Mouse (Mus musculus): ENCODE results near the gene Spats2l. TPM values are rescaled to one million over a fixed set of nuclear protein-coding genes. Genes with fewer than 3 reads are reported as not detected.

Gene Spats2l
- total and polyA plus RNA-seq, 3 experiments = 0.09 to 0.77 (median 0.34) TPM

GRCm38 (mm10) chr1:57776671-57777281 lies 2.8 kb downstream of the Spats2l start:
- Histone ChIP-seq H3K4me1 (ENCODE audit: control insufficient read depth in 1 of 2, insufficient read depth in 2 of 2) (no peaks in the 10 kb centered on the region), H3K9me3 (replicated peaks; ENCODE audit: low read length) (peaks cover 14% of the 10 kb centered on the region), H3K4me2 (ENCODE audit: insufficient read depth, low read depth, poor library complexity, severe bottlenecking) (no peak overlapping the region), H3K27ac (ENCODE audit: insufficient read depth, low read depth) (no peak overlapping the region), H3K9ac (ENCODE audit: insufficient read depth, low read depth) (no peak overlapping the region), H3K27me3 (replicated peaks) (no peaks in the 10 kb centered on the region), H3K4me3 (replicated peaks in 1 of 3; ENCODE audit: low read depth in 2 of 3, low read length in 2 of 3, poor library complexity in 1 of 3) (no peak overlapping the region), H3K79me2 (replicated peaks; ENCODE audit: control insufficient read depth, extremely low read depth, insufficient read depth, poor library complexity, severe bottlenecking) (no peaks in the 10 kb centered on the region), H3K36me3 (replicated peaks in 1 of 2; ENCODE audit: control insufficient read depth in 1 of 2, insufficient read depth in 1 of 2, low read length in 1 of 2) (no peaks in the 10 kb centered on the region)
- no peak for DNase-seq (ENCODE audit: extremely low read depth)
- dilution Hi-C loops (cut with MboI; ENCODE audit: extremely low pct_ligation_motif_present, extremely low pct_unique_long_range_greater_than_20kb, low sequenced_read_pairs) = no loop called here
- in situ Hi-C loops (cut with MboI; ENCODE audit: low pct_ligation_motif_present, low pct_unique_long_range_greater_than_20kb, low sequenced_read_pairs) = no loop called here
- no peak for TF ChIP-seq MEF2A (IDR thresholded peaks at IDR 0.05; ENCODE audit: borderline replicate concordance, low read depth, low read length)
- peak; percentile 75 for TF ChIP-seq ZNF384 (IDR thresholded peaks at IDR 0.05; ENCODE audit: low read depth, low read length)

GRCm38 (mm10) chr1:57784300-57784699 lies 10.3 kb downstream of the Spats2l start:
- no peak overlapping the region for H3K4me2 ChIP-seq (ENCODE audit: insufficient read depth, low read depth, poor library complexity, severe bottlenecking)
- no peak overlapping the region for H3K9ac ChIP-seq (ENCODE audit: insufficient read depth, low read depth)
- H3K36me3 ChIP-seq (replicated peaks in 1 of 2; ENCODE audit: control insufficient read depth in 1 of 2, insufficient read depth in 1 of 2, low read length in 1 of 2) = no peaks in the 10 kb centered on the region
- no peak overlapping the region for H3K27ac ChIP-seq (ENCODE audit: insufficient read depth, low read depth)
- H3K9me3 ChIP-seq (replicated peaks; ENCODE audit: low read length) = no peaks in the 10 kb centered on the region
- TF ChIP-seq MXI1 (IDR thresholded peaks at IDR 0.05; ENCODE audit: low read depth, low read length) (no peak), GABPA (IDR thresholded peaks at IDR 0.05; ENCODE audit: insufficient replicate concordance, low read depth, low read length) (no peak), TCF12 (IDR thresholded peaks at IDR 0.05; ENCODE audit: low read depth, low read length) (no peak), NRF1 (IDR thresholded peaks at IDR 0.05; ENCODE audit: low read depth, low read length) (no peak)
- in situ Hi-C loops (cut with MboI; ENCODE audit: low pct_ligation_motif_present, low pct_unique_long_range_greater_than_20kb, low sequenced_read_pairs) = no loop called here
- no peaks in the 10 kb centered on the region for H3K27me3 ChIP-seq (replicated peaks)
- H3K4me3 ChIP-seq (replicated peaks in 1 of 3; ENCODE audit: low read depth in 2 of 3, low read length in 2 of 3, poor library complexity in 1 of 3) = no peak overlapping the region
- no peak for DNase-seq (ENCODE audit: extremely low read depth)
- dilution Hi-C loops (cut with MboI; ENCODE audit: extremely low pct_ligation_motif_present, extremely low pct_unique_long_range_greater_than_20kb, low sequenced_read_pairs) = no loop called here
- H3K4me1 ChIP-seq (ENCODE audit: control insufficient read depth in 1 of 2, insufficient read depth in 2 of 2) = no peaks in the 10 kb centered on the region
- H3K79me2 ChIP-seq (replicated peaks; ENCODE audit: control insufficient read depth, extremely low read depth, insufficient read depth, poor library complexity, severe bottlenecking) = no peaks in the 10 kb centered on the region

GRCm38 (mm10) chr1:57789831-57790230 lies 15.9 kb downstream of the Spats2l start:
- Histone ChIP-seq H3K36me3 (replicated peaks in 1 of 2; ENCODE audit: control insufficient read depth in 1 of 2, insufficient read depth in 1 of 2, low read length in 1 of 2) (no peaks in the 10 kb centered on the region), H3K79me2 (replicated peaks; ENCODE audit: control insufficient read depth, extremely low read depth, insufficient read depth, poor library complexity, severe bottlenecking) (no peaks in the 10 kb centered on the region), H3K4me1 (ENCODE audit: control insufficient read depth in 1 of 2, insufficient read depth in 2 of 2) (no peaks in the 10 kb centered on the region), H3K9ac (ENCODE audit: insufficient read depth, low read depth) (no peak overlapping the region), H3K27me3 (replicated peaks) (no peaks in the 10 kb centered on the region), H3K4me3 (replicated peaks in 1 of 3; ENCODE audit: low read depth in 2 of 3, low read length in 2 of 3, poor library complexity in 1 of 3) (no peak overlapping the region), H3K27ac (ENCODE audit: insufficient read depth, low read depth) (no peak overlapping the region), H3K9me3 (replicated peaks; ENCODE audit: low read length) (no peaks in the 10 kb centered on the region), H3K4me2 (ENCODE audit: insufficient read depth, low read depth, poor library complexity, severe bottlenecking) (no peak overlapping the region)
- in situ Hi-C loops (cut with MboI; ENCODE audit: low pct_ligation_motif_present, low pct_unique_long_range_greater_than_20kb, low sequenced_read_pairs) = no loop called here
- TF ChIP-seq USF2 (conservative IDR thresholded peaks at IDR 0.05; ENCODE audit: low read depth, low read length) = no peak
- TF ChIP-seq ZNF384 (IDR thresholded peaks at IDR 0.05; ENCODE audit: low read depth, low read length) = no peak
- TF ChIP-seq MXI1 (IDR thresholded peaks at IDR 0.05; ENCODE audit: low read depth, low read length) = no peak
- no peak for TF ChIP-seq RCOR1 (conservative IDR thresholded peaks at IDR 0.05; ENCODE audit: low read depth, low read length)
- TF ChIP-seq ELF1 (IDR thresholded peaks at IDR 0.05; ENCODE audit: low read depth, low read length) = no peak
- no peak for TF ChIP-seq BHLHE40 (IDR thresholded peaks at IDR 0.05; ENCODE audit: low read depth, low read length)
- DNase-seq (ENCODE audit: extremely low read depth) = no peak
- dilution Hi-C loops (cut with MboI; ENCODE audit: extremely low pct_ligation_motif_present, extremely low pct_unique_long_range_greater_than_20kb, low sequenced_read_pairs) = no loop called here

All from CH12.LX (cell line).